Mouse (Mus musculus) adrenal gland, adult 2 months (tissue): Measurements from ENCODE around the gene Wtip. TPM values are rescaled to one million over a fixed set of nuclear protein-coding genes. Genes with fewer than 3 reads are reported as not detected.
"Not testable (repeated sequence)": the region's sequence is repeated elsewhere in the genome, so short reads cannot be mapped to it uniquely, and the experiment has no call there.

Experiments used
- DNase-seq: peaks from one replicate; pipeline ENCODE4 v3.0.0; 2021
- polyA plus RNA-seq: library from polyadenylated mRNA; depleted of rRNA; stranded (reverse); fragments of >200 nt; gene quantifications from 2 replicates; pipeline ENCODE4 v1.2.3, GENCODE M21; 2012; rRNA removed
- total RNA-seq, 2 experiments: library from RNA; stranded (reverse); gene quantifications; 2 replicates each; pipeline ENCODE4 v1.2.3; 2021

Wtip gene
- total and polyA plus RNA-seq, 3 experiments = 13.6 to 33.7 (median 32.2) TPM

DNA sequence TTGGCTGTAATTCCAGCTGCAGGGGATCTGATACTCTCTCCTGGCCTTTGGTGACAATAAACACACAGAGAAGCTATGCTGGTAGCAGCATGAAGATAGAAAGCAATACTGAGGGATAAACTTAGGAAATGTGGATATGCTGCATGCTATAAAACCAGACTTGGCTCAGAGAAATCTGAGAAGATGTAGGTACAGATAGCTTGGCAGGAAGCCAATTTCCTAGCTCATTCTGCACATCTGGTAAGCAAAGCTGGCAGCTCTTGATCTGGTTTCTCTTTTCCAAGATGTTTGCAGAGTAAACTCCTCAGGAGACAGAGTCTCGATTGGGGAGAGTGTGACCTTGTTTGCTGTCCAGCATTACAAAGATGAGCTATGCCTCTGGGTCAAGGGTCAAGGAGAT, 12.4 kb downstream of the Wtip start:
- not testable (repeated sequence) for DNase-seq

DNA sequence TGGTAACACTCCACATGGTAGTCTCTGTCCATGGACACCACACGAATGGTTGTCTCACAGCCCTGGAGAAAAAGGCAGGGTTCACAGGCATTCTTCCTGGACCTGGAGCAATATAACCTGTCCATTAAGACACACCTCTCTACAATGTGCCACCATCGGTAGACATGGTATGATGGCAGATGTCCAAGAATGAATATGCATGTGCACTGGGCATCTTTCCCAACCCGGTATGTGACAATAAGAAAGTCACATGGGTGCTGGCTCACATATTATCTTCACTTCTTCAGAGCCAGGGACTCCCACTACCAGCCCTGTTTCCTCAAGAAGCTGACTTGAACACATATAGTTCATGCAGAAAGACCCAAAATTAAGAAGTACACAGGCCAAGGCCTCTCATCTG, 16.5 kb downstream of the Wtip start:
- no peak for DNase-seq

DNA sequence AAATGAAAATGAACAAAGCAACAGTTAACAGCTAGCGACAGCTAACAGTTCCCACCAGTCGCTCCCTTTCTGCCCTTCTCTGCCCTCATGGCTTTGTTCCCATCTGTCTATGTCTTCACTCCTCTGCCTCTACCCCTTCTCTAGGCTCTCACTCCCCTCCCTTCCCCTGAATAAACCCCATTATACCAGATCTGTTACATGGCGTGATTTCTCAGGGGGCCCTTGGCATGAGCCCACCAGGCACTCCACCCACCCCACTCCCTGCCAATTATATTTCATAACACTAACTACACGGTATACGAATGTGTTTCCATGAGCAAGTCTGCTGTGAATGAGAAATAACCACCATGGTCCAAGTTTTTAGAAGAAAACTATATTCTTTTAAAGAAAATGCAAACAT, 23.9 kb downstream of the Wtip start:
- DNase-seq = no peak

DNA sequence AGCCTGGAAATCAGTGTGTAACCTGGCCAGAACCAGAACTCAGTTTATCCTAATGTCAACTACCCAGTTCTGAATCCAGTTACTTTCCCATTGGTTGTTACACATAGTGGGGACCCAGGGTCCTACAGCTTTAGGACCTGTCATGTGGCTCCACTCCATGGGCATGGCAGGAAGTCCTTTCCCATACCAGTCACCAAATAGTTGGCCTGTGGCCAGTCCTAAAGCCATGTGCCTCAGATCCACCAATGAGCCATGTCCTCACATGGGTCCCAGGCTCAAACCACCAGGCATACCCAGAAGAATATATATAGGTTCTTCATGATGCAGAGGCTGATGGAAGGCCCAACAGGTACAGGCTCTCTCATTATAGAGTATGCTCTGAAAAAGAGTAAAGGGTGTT, 31.8 kb downstream of the Wtip start:
- DNase-seq = no peak

DNA sequence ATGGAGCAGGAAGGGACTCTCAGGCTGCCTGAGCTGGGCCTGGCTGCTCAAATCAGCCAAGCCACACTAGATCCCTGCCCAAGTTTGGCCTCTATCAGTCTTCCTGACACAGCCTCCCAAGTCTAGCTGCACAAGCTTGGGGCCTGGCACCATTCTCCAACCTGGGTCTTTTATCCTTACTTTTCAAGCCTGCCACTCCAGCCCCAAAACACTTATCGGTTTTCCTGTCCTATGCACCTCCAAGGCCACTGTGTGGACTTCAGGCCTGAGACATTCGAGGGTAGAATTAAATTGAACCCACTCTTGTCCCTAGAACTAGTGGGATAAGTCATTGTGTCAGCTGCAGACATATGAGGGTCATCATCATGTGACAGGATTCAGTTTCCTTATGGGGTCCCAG, 33.1 kb downstream of the Wtip start:
- DNase-seq = no peak

DNA sequence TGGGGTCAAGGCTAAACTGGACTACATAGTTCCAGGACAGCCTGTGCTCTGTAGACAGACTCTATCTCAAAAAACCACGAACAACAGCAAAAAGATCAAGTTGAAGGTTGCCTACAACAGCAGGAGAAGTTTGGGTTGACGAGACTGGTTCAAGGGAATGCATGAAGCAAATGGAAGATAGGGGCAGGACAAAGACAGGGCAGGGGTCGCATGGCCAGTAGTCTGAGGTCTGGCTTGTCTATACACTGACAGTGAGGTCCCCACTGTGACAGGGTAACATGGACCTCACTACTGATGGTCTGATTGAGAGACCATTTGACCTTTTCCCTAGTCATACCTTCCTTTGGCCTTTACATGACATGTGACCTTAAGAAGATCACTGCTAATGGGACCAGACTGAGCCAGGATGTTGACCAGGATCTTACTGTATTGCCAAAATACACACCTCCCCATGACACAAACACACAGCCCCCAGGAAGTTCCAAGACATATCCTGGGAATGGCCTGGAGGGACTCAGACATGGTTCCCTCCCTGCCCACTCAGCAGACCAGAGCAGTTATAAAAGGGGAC, 38.1 kb downstream of the Wtip start, which contains the start of gene Scgb1b30:
Gene Scgb1b30 (plus strand): TSS at position 521 of the 571 bp plus-strand sequence.
- no peak for DNase-seq

DNA sequence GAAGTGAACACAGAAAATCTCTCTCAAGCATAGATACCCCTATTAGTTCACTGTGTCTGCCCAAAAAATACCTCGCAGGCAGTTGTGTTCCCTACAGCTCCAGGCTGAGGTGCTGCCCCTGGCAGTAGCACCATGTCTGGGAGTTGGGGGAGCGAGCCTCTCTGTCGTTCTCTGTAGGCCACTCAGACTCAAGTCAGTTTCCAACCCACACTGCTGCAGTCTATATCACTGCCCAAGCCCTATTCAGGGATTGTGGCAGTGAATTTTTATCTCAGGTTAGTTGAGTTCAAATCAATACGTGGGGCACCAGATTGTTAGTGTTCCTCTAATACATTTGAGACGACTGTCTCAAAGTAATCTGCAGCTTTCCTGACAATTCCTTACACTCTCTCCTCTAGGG, 64.9 kb downstream of the Wtip start:
- DNase-seq = not testable (repeated sequence)

Other genes with a start within 250 kb of the Wtip start
- gene Scgb2b26, start 188.2 kb downstream of the Wtip start, total RNA-seq = not detected
- not detected in 2 replicates for gene Scgb2b26, start 188.2 kb downstream of the Wtip start, polyA plus RNA-seq
- not detected for gene Scgb2b27, start 119.3 kb downstream of the Wtip start, total RNA-seq
- not detected in 2 replicates for gene Scgb2b27, start 119.3 kb downstream of the Wtip start, polyA plus RNA-seq
- not detected for gene Scgb1b27, start 111.8 kb downstream of the Wtip start, total RNA-seq
- not detected in 2 replicates for gene Scgb1b27, start 111.8 kb downstream of the Wtip start, polyA plus RNA-seq
- gene Scgb1b30, start 37.8 kb downstream of the Wtip start, total RNA-seq = not detected
- gene Scgb1b30, start 37.8 kb downstream of the Wtip start, polyA plus RNA-seq = not detected in 2 replicates
- gene Uba2, start 36.3 kb upstream of the Wtip start, total RNA-seq = 10 to 100 TPM; 63.5 to 75.7 TPM
- 22.5 and 25.2 TPM in 2 replicates for gene Uba2, start 36.3 kb upstream of the Wtip start, polyA plus RNA-seq
- 10 to 100 TPM; 15.4 to 24.4 TPM for gene Pdcd2l, start 63.4 kb upstream of the Wtip start, total RNA-seq
- gene Pdcd2l, start 63.4 kb upstream of the Wtip start, polyA plus RNA-seq = 27.9 and 31.1 TPM in 2 replicates
- 100 to 1,000 TPM; 290 to 557 TPM for gene Gpi1, start 97.1 kb upstream of the Wtip start, total RNA-seq
- 507 and 510 TPM in 2 replicates for gene Gpi1, start 97.1 kb upstream of the Wtip start, polyA plus RNA-seq
- not detected for gene Gm6096, start 117.8 kb upstream of the Wtip start, total RNA-seq
- not detected in 2 replicates for gene Gm6096, start 117.8 kb upstream of the Wtip start, polyA plus RNA-seq
- 10 to 100 TPM; 57.9 to 68.4 TPM for gene 4931406P16Rik, start 180.3 kb upstream of the Wtip start, total RNA-seq
- gene 4931406P16Rik, start 180.3 kb upstream of the Wtip start, polyA plus RNA-seq = 40.3 and 44.5 TPM in 2 replicates